Mouse (Mus musculus): Measurements from ENCODE around the gene Lap3.

DNA sequence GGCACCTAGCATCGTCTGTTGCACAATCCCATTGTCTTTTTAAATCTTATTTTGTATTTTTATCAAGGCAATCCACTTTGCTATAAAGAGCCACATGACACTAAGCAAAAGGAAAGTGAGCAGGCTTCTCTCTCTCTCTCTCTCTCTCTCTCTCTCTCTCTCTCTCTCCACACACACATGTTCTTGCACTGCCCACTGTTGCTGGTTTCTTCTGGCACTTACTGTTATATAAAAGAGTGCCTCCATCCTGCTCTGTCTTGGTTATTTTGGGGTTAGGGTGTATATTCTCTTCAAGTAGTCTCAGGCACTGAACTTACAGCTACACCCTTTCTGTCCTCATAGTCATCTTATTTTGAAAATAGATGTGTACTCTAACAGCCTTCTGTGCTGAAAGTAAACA lies 56.4 kb downstream of the Lap3 start:
- TF ChIP-seq CTCF (IDR thresholded peaks at IDR 0.05; ENCODE audit: low read depth, low read length) (no peak), POLR2A (IDR thresholded peaks at IDR 0.05; ENCODE audit: borderline replicate concordance, low read depth, low read length) (no peak)
